Mouse (Mus musculus) gastrocnemius, adult 2 months (tissue): Measurements from ENCODE around the gene Vps51. TPM values are rescaled to one million over a fixed set of nuclear protein-coding genes. Genes with fewer than 3 reads are reported as not detected.

Source experiments
- DNase-seq: peaks from one replicate; pipeline ENCODE4 v3.0.0; 2022
- H3K27ac ChIP-seq: fragments of 200-600 bp; 2 replicates; pipeline ENCODE4 v1.8.1; 2022; ENCODE audit warnings: mild to moderate bottlenecking
- H3K4me3 ChIP-seq: fragments of 200-600 bp; 2 replicates; pipeline ENCODE4 v1.8.1; 2022; ENCODE audit warnings: mild to moderate bottlenecking, moderate library complexity
- CTCF ChIP-seq: fragments of 200-600 bp; IDR thresholded peaks from 2 replicates; pipeline ENCODE4 v1.8.1; 2022; ENCODE audit warnings: antibody characterized with exemption, mild to moderate bottlenecking, moderate library complexity
- intact Hi-C: fragments of 180-260 bp; cut with DNase I; formaldehyde crosslinking; loops from one replicate; pipeline ENCODE4 v1.15.1; 2025
- total RNA-seq, 2 experiments: library from RNA; stranded (reverse); gene quantifications; 2 replicates each; pipeline ENCODE4 v1.2.3; 2021

Vps51 gene
- total RNA-seq, 2 experiments from 2014 or later: 20.6 to 23.9 TPM

DNA sequence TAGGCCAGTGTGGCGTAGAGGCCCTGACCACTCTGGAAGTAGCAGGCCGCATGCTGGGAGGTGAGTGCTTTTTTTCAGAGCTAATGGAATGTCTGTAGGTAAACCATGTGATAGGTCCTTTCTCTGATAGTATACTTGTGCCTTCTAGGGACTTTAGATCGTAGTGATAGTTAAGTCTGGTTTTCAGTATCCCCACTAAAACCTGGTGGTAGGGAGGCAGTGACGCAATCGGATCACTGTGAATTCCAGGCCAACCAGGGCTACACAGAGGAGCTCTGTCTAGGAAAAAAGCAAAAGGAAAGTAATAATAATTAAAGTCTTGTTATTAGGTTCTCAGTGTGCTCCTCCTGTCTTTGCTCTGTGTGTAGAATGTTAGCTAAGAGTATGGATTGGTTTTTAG, 18.5 kb downstream of the Vps51 start:
- Histone ChIP-seq H3K27ac (peak overlapping the region; percentile 98), H3K4me3 (peak overlapping the region; percentile 74)
- no peak for DNase-seq
- no peak for TF ChIP-seq CTCF
- intact Hi-C loops: no loop called here

DNA sequence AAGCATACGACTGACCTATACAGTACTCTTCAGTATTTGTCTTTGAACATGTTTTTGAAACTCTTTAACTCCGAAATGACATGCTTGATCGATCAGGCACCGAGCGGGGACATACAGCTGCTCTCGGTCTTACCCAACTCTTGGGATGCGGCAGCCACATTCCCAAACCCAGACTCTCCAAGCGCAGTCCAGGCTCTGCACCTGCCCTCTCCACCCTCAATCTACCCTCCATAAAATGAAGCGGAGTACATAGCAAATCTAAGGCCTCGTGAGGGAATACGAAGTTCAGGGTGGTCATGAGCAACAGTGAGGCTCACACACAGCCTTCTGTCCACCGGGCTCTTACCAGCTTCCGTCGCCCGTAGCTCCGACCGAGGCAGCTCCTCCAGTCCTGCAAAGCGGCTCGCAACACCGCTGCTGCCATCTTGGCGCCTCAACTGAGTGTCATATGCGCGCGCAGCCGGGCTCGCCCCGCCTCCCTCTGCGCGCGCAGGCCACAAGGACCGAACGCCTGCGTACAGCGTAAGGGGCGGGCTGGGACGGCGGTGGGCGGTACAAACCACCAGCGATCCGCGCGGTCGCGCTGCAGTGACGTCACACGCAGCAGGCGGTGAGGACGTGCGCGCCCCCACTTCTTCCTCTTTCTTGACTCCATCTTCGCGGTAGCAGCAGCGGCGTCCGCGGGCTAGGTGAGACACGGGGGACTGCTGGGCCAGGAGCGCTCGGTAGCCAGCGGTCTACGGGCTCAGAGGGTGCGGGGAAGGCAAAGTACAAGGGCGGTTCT, 19.5 kb downstream of the Vps51 start, which contains the start of the genes Mrpl49 and Fau:
Gene Mrpl49, minus strand, starts transcription at position 473 of the 784 bp plus-strand sequence.
Gene Fau, plus strand, starts transcription at position 532 of the 784 bp plus-strand sequence.
- peak within 1 kb of the TSS; percentile 74 for H3K4me3 ChIP-seq
- DNase-seq: peak; percentile 99
- TF ChIP-seq CTCF: no peak
- intact Hi-C loops: loop anchor here (1.0 kb wide), 1 partner anchor 27 kb away; the partner anchor contains the start of genes Cdca5 and Zfpl1
- H3K27ac ChIP-seq: peak within 1 kb of the TSS; percentile 98

DNA sequence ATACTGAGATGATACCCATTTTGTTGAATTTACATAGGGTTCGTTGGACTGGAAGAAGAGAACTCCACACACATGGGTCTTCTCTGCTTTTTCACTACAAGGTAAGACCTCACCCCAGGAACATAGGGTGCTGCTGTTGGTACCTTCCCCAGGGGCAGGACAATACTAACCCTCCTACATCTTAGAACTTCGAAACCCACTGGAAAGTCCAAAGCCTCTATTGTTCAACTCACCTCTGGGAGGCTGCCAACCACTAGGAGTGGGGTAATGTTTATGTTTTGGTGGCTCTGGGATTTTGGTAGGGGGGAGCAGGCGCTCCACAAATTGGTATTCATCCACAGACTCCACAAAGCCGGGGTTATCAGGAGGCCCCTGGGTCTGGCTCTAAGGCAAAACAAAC, 20.3 kb downstream of the Vps51 start:
- DNase-seq: no peak
- TF ChIP-seq CTCF: no peak
- intact Hi-C loops: loop anchor here (1.0 kb wide), 1 partner anchor 28 kb away; the partner anchor contains the start of genes Cdca5 and Zfpl1
- Histone ChIP-seq H3K27ac (no peak overlapping the region), H3K4me3 (peak overlapping the region; percentile 74)

DNA sequence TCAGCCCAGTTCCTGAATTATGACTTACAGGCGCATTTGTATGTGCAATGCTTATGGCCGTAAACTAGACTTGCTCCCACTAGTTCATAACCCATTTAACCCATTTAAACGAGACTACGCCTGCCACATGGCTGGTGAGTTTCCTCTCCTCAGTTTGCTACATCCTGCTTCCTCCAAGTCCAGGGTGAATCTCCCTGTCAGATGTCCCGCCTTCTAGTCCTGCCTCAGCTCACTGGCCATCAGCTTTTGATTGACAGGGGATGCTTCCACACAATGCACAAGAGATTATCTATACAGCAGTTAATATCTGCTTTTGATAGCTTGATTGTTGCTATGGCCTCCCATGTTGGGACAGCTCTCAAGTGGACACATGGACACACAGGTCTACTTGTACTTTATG, 22.7 kb downstream of the Vps51 start:
- Histone ChIP-seq H3K27ac (no peak overlapping the region), H3K4me3 (no peak overlapping the region)
- intact Hi-C loops: no loop called here
- DNase-seq: no peak
- TF ChIP-seq CTCF: no peak

DNA sequence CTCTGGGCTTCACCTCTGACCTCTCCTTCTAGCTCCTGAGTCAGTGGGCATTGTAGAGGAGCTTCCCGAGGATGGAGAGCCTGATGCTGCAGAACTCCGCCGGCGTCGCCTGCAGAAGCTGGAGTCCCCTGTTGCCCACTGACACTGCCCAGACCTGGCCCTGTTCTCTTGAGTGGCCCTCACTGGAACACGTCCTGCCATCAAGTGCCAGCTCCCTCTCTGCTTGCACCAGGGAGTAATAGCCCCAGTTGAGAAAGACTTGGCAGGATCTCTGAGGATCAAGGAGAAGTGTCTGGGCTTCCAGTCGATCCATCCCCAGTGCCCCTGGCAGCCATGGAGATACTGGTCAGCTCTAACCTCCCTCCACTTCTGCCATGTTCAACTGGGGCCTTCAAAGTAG, 24.5 kb downstream of the Vps51 start:
- intact Hi-C loops: no loop called here
- H3K4me3 ChIP-seq: no peak overlapping the region
- no peak overlapping the region for H3K27ac ChIP-seq
- DNase-seq: peak; percentile 40
- TF ChIP-seq CTCF: no peak

DNA sequence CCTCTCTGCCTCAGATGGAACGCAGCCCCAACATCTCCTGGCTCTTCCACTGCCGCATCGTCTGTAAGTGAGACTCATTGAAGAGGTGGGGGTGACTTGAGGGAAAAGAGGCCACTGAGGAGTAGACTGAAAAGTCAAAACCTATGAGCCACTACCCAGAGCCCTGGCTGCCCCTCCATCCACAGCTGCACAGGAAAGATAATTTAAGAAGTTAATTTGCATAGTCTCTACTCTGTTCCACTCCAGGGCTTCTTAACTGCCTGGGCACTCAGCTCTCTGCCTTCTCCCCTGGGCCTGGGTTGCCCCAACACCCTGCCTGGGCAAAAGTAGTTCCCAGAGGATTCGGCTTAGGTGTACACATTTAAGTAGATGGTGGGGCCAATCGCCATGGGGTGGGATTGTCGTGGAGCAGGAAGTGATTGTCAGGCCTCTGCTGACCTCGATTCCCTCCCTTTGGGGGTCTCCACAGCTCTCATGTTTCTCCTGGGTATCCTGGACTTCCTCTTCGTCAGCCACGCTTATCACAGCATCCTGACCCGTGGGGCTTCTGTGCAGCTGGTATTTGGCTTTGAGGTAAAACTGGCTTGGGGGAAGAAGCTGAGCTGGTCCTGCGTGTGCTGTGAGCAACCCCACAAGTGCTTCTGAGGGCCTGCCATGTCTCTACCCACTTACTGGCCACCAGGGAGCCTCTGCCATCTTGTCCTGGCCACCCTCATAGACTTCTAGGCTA, 28.2 kb downstream of the Vps51 start:
- no peak overlapping the region for H3K4me3 ChIP-seq
- intact Hi-C loops: loop anchor here (5.0 kb wide), 2 partner anchors 68 to 127 kb away; partner anchors contain the start of genes Cdc42ep2 and Sac3d1
- no peak for DNase-seq
- no peak for TF ChIP-seq CTCF
- no peak overlapping the region for H3K27ac ChIP-seq

DNA sequence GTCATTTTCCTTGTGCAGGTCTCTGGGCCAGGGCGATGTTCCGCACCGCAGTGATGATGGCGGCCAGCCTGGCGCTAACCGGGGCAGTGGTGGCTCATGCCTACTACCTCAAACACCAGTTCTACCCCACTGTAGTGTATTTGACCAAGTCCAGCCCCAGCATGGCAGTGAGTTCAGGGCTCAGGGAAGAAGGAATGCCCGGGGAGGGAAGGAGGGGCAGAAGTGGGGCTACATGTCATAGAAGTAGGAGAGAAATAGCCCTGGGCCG, 29.2 kb downstream of the Vps51 start:
- intact Hi-C loops: loop anchor here (5.0 kb wide), 2 partner anchors 69 to 126 kb away; partner anchors contain the start of genes Cdc42ep2 and Sac3d1
- peak overlapping the region; percentile 97 for H3K4me3 ChIP-seq
- TF ChIP-seq CTCF: no peak
- DNase-seq: no peak
- peak overlapping the region; percentile 97 for H3K27ac ChIP-seq

DNA sequence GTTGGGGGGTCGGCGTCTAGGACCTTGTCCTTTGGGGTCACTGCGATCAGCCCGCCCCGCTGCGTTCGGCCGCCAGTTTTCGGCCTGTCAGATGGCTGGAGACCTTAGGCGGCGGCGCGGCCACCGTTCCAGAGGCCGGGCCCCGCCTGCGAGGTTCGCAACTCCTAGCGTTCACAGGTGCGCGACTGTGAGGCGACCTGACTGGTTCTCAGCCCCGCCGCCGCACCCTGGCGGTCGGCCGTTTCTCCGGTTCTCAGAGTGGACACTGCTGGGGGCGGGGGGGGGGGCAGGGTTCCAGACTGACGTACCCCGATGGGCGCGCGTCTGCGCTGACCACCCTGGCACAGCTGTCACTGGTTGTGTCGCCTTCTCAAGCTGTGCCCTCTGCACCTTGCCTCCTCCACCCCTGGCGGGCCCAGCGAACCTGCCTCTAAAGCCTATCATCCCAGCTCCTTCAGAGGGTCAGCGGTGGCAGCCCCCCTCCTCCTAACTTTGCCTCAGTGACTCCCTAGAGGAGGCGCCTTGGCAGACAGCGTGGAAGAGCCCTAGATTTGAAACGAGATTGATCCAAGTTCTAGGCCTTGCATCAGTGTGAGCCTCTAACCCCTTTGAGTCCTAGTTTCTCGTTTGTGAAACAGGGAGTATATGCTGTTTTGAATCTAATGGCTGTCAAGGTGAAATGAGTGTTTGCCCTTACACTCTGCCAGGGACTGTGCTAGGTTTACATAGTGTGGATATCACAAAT, 29.7 kb downstream of the Vps51 start:
- peak overlapping the region; percentile 97 for H3K27ac ChIP-seq
- peak overlapping the region; percentile 97 for H3K4me3 ChIP-seq
- DNase-seq: no peak
- no peak for TF ChIP-seq CTCF
- intact Hi-C loops: loop anchor here (5.0 kb wide), 2 partner anchors 70 to 125 kb away; partner anchors contain the start of genes Cdc42ep2 and Sac3d1

DNA sequence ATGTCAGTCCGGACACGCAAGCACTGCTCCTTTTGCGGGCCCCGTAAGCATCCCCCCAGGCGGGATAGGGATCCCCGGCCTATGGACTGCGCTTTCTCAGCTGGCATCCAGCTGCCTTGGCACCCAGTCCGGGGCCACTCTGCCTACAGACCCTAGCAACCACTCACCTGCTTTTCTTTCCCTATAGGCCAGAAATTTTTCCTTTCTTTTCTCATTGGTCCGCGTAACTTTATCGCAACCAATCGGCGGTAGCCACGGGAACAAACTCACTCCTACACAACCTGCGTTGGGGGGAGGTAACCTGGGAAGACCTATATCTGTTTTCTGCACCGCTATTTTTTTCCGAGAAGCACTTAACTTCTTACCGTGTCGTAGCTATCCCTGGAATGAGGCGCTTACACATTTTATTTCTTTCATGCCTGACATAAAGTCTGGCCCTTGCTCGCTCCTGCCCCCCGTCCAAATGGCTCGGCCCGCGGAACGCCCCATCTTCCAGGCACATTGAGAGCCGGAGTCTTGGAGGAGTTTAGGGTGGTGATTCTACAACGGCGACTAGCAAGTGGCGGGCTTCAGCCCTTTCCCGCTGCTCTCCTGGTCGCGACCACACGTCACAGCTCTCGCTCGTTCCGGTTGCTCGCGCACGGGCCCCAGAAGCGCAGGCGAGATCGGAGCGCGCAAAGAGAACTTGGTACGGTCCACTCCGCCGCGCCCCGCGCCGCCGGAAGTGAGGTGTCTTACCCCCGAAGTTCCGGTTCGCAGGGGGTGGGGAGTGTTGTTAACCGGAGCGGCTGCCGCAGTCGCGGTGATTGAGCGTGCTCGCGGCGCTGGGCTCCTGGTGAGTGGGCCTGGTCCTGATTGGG, 30.5 kb downstream of the Vps51 start, which contains the start of gene Syvn1:
Gene Syvn1, plus strand, starts transcription at position 283 of the 860 bp plus-strand sequence.
- intact Hi-C loops: loop anchor here (5.0 kb wide), 2 partner anchors 71 to 124 kb away; partner anchors contain the start of genes Cdc42ep2 and Sac3d1
- TF ChIP-seq CTCF: no peak

DNA sequence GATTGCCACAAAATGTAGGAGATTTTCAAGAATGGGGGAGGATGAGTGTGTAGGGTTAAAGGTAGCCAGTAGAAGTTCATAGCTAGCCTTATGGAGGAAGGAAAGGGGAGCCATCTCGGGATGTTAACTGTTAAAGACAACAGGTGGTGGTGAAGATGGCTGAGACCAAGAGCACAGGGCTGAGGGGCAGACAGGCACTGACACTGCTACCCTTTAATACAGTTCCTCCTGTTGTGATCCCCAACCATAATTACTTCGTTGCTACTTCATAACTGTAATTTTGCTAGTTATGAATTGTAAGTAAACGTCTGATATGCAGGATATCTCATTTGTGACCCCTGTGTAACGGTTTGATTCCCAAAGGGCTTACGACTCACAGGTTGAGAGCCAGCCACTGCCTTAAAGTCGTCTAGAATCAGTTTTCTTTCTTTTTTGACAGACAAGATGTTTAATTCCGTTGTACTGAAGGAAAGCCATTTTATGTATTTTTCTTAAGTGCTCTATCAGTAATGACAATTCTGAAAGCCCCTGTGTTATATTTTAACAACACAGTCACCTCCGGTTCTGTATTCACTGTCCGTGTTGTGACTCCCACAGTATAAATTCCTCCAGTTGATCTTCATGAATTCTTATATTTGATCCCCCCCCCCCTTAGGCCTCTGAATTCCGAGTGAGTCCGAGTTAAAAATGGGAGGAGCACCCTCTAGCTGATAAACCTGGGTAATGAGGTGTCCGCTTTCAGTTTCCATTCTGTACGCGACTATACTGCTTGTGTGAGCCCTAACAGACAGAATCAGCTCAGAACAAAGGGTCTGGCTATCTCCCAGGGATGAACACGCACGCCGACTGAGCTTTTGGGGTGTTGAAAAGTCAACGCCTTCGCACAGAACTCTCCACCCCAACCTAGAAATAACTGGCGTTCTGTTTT, 31.4 kb downstream of the Vps51 start:
- no peak for DNase-seq
- TF ChIP-seq CTCF: peak; percentile 16; the same call in 1 of the 2 replicates
- Histone ChIP-seq H3K4me3 (peak overlapping the region; percentile 97), H3K27ac (peak overlapping the region; percentile 97)
- intact Hi-C loops: loop anchor here (1.0 to 5.0 kb wide), 3 partner anchors 72 to 123 kb away; partner anchors contain the start of genes Cdc42ep2 and Sac3d1

More for the DNA sequence above, 30.5 kb downstream of the Vps51 start, which contains the start of gene Syvn1:
- peak within 1 kb of the TSS; percentile 97 for H3K4me3 ChIP-seq
- peak; percentile 93 for DNase-seq
- peak within 1 kb of the TSS; percentile 97 for H3K27ac ChIP-seq
